Mouse (Mus musculus) forebrain, embryonic 14.5 days (tissue): ENCODE results near the gene Amigo2. TPM values are rescaled to one million over a fixed set of nuclear protein-coding genes. Genes with fewer than 3 reads are reported as not detected.
A peak's percentile ranks its signal among the peaks of the same experiment; 100 is the strongest.

Experiments
- ATAC-seq: fragments of 200-750 bp; cut with Nextera tagmentation; 2 replicates; pipeline ENCODE4 v1.8.0; 2017; ENCODE audit warnings: mild to moderate bottlenecking, moderate library complexity
- DNase-seq: peaks from one replicate; pipeline ENCODE4 v3.0.0-alpha.2; 2015; ENCODE audit warnings: low spot score
- H3K27ac ChIP-seq: fragments of 300-500 bp; sonication (generic); 2 replicates; pipeline ENCODE4 v1.5.1; 2014; ENCODE audit warnings: low read depth, mild to moderate bottlenecking, control low read depth, low read length, moderate library complexity
- H3K27me3 ChIP-seq: fragments of 300-500 bp; sonication (generic); replicated peaks from 2 replicates; pipeline ENCODE4 v1.6.1; 2014; ENCODE audit warnings: low read length, control low read depth, mixed read lengths; ENCODE audit not compliant: control insufficient read depth, insufficient read depth
- H3K36me3 ChIP-seq: fragments of 300-500 bp; sonication (generic); 2 replicates; pipeline ENCODE4 v1.6.1; 2014; ENCODE audit warnings: low read length, control low read depth; ENCODE audit not compliant: control insufficient read depth, insufficient read depth
- H3K4me1 ChIP-seq: fragments of 300-500 bp; sonication (generic); 2 replicates; pipeline ENCODE4 v1.6.1; 2014; ENCODE audit warnings: antibody characterized with exemption, low read length, control low read depth; ENCODE audit not compliant: control insufficient read depth, insufficient read depth
- H3K4me2 ChIP-seq: fragments of 300-500 bp; sonication (generic); 2 replicates; pipeline ENCODE4 v1.6.1; 2014; ENCODE audit warnings: mild to moderate bottlenecking, control low read depth, low read length
- H3K4me3 ChIP-seq: fragments of 300-500 bp; sonication (generic); 2 replicates; pipeline ENCODE4 v1.5.1; 2014; ENCODE audit warnings: low read depth, low read length, control low read depth
- H3K9ac ChIP-seq: fragments of 300-500 bp; sonication (generic); 2 replicates; pipeline ENCODE4 v1.6.1; 2014; ENCODE audit warnings: mild to moderate bottlenecking, low read length, control low read depth, moderate library complexity
- H3K9me3 ChIP-seq: fragments of 300-500 bp; sonication (generic); replicated peaks from 2 replicates; pipeline ENCODE4 v1.6.1; 2016; ENCODE audit warnings: low read length, control low read depth, mixed read lengths; ENCODE audit not compliant: control insufficient read depth
- WGBS: fragments of 180-500 bp; shearing (Covaris S2); extraction: QIAGEN DNeasy Blood & Tissue Kit; methylation state at CpG from one replicate; pipeline ENCODE4 v1.1.7; 2014; 5-methylcytosine and 5-hydroxymethylcytosine counted together
- polyA plus RNA-seq: library from polyadenylated mRNA; unstranded; fragments of >200 nt; fragmentation: Nextera tagmentation; extraction: Ambion mirVana; gene quantifications from 2 replicates; pipeline ENCODE4 v1.2.1, GENCODE M21; 2014

The Amigo2 gene
- polyA plus RNA-seq, 1 experiment from 2014 or later: 5.9 TPM

GRCm38 (mm10) chr15:97258483-97259230 lies 11.6 kb upstream of the Amigo2 start:
- WGBS: 84% methylated on average over 17 of the region's 17 CpGs
- no peaks in the 10 kb centered on the region for H3K36me3 ChIP-seq
- no peaks in the 10 kb centered on the region for H3K27me3 ChIP-seq
- no peaks in the 10 kb centered on the region for H3K4me1 ChIP-seq
- no peak for DNase-seq
- H3K4me2 ChIP-seq: no peak overlapping the region
- no peak overlapping the region for H3K9ac ChIP-seq
- ATAC-seq: no peak
- no peaks in the 10 kb centered on the region for H3K9me3 ChIP-seq
- no peak overlapping the region for H3K4me3 ChIP-seq
- H3K27ac ChIP-seq: no peak overlapping the region

DNA sequence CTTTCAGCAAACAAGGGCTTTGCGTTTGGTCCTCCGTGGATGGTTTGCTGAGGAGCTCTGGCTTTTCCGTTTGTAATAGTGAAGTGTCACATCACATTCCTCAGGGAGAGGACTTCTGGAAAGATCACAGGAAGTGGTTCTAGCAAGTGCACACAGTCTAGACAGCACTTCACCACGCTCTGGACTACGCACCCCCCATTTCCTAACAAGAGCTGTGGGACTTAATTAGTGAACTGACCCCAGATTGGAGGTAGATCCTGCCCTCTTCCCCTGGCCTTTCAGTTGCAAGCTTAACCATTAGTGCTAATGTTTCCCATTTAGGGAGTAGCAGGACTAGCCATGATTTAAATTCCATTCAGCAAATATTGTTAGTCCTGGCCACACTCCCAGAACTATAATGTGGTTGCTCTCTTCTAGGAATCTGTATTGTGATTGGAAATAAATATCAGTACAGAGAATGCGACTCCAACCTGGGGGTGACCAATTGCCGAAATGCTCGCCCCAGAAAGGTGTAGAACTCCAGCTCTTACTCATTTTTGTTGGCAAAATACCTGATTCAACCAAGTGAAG lies 10.2 kb upstream of the Amigo2 start:
- no peaks in the 10 kb centered on the region for H3K36me3 ChIP-seq
- ATAC-seq (no peak), DNase-seq (no peak)
- no peaks in the 10 kb centered on the region for H3K27me3 ChIP-seq
- H3K27ac ChIP-seq: no peak overlapping the region
- no peaks in the 10 kb centered on the region for H3K9me3 ChIP-seq
- H3K4me2 ChIP-seq: no peak overlapping the region
- H3K4me3 ChIP-seq: no peak overlapping the region
- no peaks in the 10 kb centered on the region for H3K4me1 ChIP-seq
- H3K9ac ChIP-seq: no peak overlapping the region
- 85% methylated on average over 8 of the region's 8 CpGs for WGBS

DNA sequence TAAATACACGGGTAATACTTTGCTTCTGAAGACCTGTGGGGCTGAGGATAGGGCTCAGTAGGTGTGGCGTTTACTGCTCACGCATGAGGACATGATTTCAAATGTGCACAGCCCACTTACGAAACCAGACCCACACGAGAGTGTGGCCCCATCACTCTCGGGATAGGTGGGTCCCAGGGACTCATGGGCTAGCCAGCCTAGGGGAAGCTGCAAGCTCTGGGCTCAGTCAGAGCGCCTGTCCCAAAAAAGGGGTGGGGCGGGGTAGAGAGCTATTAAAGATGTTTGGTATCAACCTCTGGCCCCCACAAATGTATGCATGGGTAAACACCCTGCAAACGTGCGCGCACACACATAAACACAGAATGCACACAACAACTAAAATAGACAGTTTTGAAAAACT lies 9.3 kb upstream of the Amigo2 start:
- Histone ChIP-seq H3K27ac (no peak overlapping the region), H3K4me3 (no peak overlapping the region), H3K4me2 (no peak overlapping the region), H3K4me1 (no peaks in the 10 kb centered on the region), H3K9ac (no peak overlapping the region), H3K36me3 (no peaks in the 10 kb centered on the region), H3K27me3 (no peaks in the 10 kb centered on the region), H3K9me3 (no peaks in the 10 kb centered on the region)
- DNase-seq (no peak), ATAC-seq (no peak)
- WGBS: 92% methylated on average over 11 of the region's 11 CpGs

DNA sequence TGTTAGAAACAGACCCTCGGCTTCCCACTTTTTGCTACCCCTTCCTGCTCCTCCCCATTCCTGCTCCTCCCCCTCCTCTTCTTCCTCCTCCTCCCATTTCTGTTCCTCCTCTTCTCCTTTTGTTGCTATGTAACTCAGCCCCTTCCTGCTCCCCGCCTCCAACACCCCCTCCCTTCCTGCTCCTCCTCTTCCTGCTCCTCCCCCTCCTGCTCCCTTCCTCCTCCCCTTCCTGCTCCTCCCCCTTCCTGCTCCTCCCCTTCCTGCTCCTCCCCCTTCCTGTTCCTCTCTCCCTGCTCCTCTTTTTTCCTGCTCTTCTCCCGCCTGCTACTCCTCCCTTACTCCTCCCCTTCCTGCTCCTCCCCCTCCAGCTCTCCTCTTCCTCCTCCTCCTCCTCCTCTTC lies 8.7 kb upstream of the Amigo2 start:
- H3K27me3 ChIP-seq: no peaks in the 10 kb centered on the region
- H3K4me3 ChIP-seq: no peak overlapping the region
- ATAC-seq (no peak), DNase-seq (no peak)
- no peak overlapping the region for H3K27ac ChIP-seq
- no peaks in the 10 kb centered on the region for H3K9me3 ChIP-seq
- H3K4me2 ChIP-seq: no peak overlapping the region
- 82% methylated on average over 3 of the region's 3 CpGs for WGBS
- no peak overlapping the region for H3K9ac ChIP-seq
- H3K36me3 ChIP-seq: no peaks in the 10 kb centered on the region
- H3K4me1 ChIP-seq: no peaks in the 10 kb centered on the region

GRCm38 (mm10) chr15:97254375-97254774 lies 7.3 kb upstream of the Amigo2 start:
- Histone ChIP-seq H3K4me3 (no peak overlapping the region), H3K4me2 (no peak overlapping the region), H3K27me3 (no peaks in the 10 kb centered on the region), H3K36me3 (no peaks in the 10 kb centered on the region), H3K27ac (no peak overlapping the region), H3K4me1 (no peaks in the 10 kb centered on the region), H3K9me3 (no peaks in the 10 kb centered on the region), H3K9ac (no peak overlapping the region)
- WGBS: 96% methylated on average over 4 of the region's 4 CpGs
- no peak for DNase-seq
- ATAC-seq: no peak

DNA sequence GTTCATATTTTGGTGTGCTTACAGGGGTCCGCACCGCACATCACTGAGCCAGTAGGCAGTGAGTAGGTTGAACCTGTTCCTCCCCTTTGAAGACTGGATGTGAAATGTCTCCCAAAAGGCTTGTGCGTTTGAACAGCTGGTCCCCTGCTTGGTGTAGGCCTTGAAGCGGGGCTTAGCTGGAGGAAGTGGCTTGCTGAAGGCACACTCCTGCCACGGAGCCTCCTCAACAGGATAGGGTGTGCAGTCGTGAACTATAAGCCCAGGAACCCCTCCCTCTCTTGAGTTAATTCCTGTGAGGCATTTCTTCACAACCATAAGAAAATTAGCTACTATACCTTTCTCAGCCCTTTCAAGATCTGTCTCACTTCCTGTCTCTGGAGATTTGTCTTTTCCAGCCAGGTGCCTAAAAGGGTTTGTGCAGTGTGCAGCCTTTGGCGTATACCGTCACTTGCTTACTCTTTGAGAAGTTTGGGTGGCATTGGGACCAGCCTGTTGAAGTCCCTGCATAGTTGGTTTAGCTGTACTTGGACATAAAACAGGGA lies 5.5 kb upstream of the Amigo2 start:
- no peak overlapping the region for H3K4me2 ChIP-seq
- H3K9ac ChIP-seq: no peak overlapping the region
- no peak overlapping the region for H3K27ac ChIP-seq
- H3K9me3 ChIP-seq: no peaks in the 10 kb centered on the region
- H3K36me3 ChIP-seq: no peaks in the 10 kb centered on the region
- WGBS: 89% methylated on average over 8 of the region's 8 CpGs
- ATAC-seq: no peak
- no peaks in the 10 kb centered on the region for H3K27me3 ChIP-seq
- no peak overlapping the region for H3K4me3 ChIP-seq
- DNase-seq: no peak
- peaks cover 3% of the 10 kb centered on the region; the same call in 1 of the 2 replicates for H3K4me1 ChIP-seq

DNA sequence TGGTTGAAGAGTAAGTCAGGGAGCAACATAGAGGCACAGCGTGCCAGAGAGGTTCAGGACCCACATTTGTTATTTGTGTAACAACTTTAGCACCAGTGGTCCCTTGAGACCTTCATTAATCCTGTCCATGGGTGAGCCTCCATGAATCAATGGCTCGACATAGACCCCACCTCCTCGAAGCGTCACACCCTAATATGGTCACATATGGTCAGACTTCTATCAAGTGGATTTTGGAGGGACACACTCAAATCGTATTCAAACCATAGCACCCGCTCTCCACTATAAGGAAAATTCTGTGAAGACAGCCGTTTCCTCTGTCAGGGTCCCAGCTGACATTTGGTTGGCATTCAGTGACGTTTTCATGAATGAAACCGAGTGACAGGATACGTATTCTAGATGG lies 2.2 kb upstream of the Amigo2 start:
- no peak overlapping the region for H3K4me3 ChIP-seq
- peaks cover 14% of the 10 kb centered on the region; the same call in 1 of the 2 replicates for H3K27me3 ChIP-seq
- 96% methylated on average over 10 of the region's 10 CpGs for WGBS
- no peaks in the 10 kb centered on the region for H3K36me3 ChIP-seq
- H3K4me2 ChIP-seq: no peak overlapping the region
- H3K9ac ChIP-seq: no peak overlapping the region
- no peak for ATAC-seq
- no peaks in the 10 kb centered on the region for H3K9me3 ChIP-seq
- no peak overlapping the region for H3K27ac ChIP-seq
- peaks cover 3% of the 10 kb centered on the region; the same call in 1 of the 2 replicates for H3K4me1 ChIP-seq
- no peak for DNase-seq

DNA sequence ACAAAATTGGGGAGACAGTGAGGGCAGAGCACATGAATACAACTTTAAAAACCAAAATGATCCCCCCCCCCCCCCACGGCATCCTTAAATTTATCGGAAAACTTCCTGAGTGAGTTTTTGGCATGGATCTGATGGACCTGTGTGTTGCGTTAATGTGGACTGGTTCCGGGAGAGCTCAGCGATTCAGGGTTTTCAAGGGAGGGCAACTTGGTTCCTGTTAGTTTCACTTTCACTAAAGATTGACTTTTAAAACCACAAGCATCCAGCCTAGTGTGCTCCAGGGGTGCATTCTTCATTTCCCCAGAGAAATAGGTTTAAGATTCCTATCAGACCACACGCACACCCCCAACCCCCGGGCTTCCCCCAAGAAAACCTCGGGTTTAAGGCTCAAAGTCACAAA lies 1.2 kb upstream of the Amigo2 start:
- no peak for DNase-seq
- WGBS: 55% methylated on average over 8 of the region's 8 CpGs
- peaks cover 3% of the 10 kb centered on the region; the same call in 1 of the 2 replicates for H3K4me1 ChIP-seq
- peak overlapping the region; percentile 86 for H3K4me2 ChIP-seq
- peak overlapping the region; percentile 84 for H3K9ac ChIP-seq
- no peaks in the 10 kb centered on the region for H3K9me3 ChIP-seq
- no peaks in the 10 kb centered on the region for H3K36me3 ChIP-seq
- H3K4me3 ChIP-seq: peak overlapping the region; percentile 77
- H3K27me3 ChIP-seq: peaks cover 14% of the 10 kb centered on the region; the same call in 1 of the 2 replicates
- H3K27ac ChIP-seq: no peak overlapping the region
- no peak for ATAC-seq

GRCm38 (mm10) chr15:97247791-97248161 lies 689 bp upstream of the Amigo2 start:
- H3K4me2 ChIP-seq: peak overlapping the region; percentile 86
- H3K4me3 ChIP-seq: peak overlapping the region; percentile 77
- DNase-seq (peak; percentile 49), ATAC-seq (peak; percentile 53)
- H3K27me3 ChIP-seq: peaks cover 14% of the 10 kb centered on the region; the same call in 1 of the 2 replicates
- H3K27ac ChIP-seq: peak overlapping the region; percentile 77
- H3K9me3 ChIP-seq: no peaks in the 10 kb centered on the region
- H3K36me3 ChIP-seq: no peaks in the 10 kb centered on the region
- H3K4me1 ChIP-seq: peaks cover 3% of the 10 kb centered on the region; the same call in 1 of the 2 replicates
- H3K9ac ChIP-seq: peak overlapping the region; percentile 84
- under 1% methylated on average over 14 of the region's 14 CpGs for WGBS
